Mouse (Mus musculus): ENCODE data around the gene Ntmt1.

- no peak for TF ChIP-seq EP300 (IDR thresholded peaks at IDR 0.05; ENCODE audit: low read depth)
- TF ChIP-seq CTCF (IDR thresholded peaks at IDR 0.05; ENCODE audit: low read depth), result no peak
These were observed 6.4 kb upstream of the Ntmt1 start for GRCm38 (mm10) chr2:30801067-30801852.

Measured in heart, postnatal 0 days (tissue).